Mouse (Mus musculus) E14TG2a.4 (cell line): ENCODE data around the gene Ltbr.

ENCODE experiments used
- CTCF ChIP-seq: conservative IDR thresholded peaks from 2 replicates; pipeline ENCODE4 v1.5.1; 2014; ENCODE audit warnings: low read length
- NANOG ChIP-seq: IDR thresholded peaks from 2 replicates; pipeline ENCODE4 v1.6.1; 2014; ENCODE audit warnings: borderline replicate concordance, low read length, mixed read lengths

DNA sequence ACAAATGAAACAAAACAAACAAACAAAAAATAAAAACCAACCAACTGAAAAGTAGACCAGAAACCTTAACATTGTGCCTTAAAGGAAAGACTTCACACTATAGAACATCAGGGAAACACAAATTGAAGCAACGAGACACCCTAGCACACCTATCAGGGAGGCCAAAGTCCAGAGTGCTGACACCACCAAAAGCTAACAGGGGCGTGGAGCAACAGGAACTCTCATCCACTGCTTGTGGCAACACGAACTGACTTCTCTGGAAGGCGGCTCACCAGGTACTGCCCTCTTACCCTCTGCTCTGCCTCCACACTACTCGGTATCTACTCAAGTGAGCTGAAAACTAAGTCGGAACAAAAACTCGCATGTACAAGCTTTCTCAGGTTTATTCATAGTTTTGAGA is 21.4 kb downstream of the Ltbr start:
- no peak for TF ChIP-seq CTCF
- no peak for TF ChIP-seq NANOG
